Mouse (Mus musculus) embryo, embryonic 9.5 days (tissue): ENCODE data around the gene Rere.
"Not testable (repeated sequence)": the region's sequence is repeated elsewhere in the genome, so short reads cannot be mapped to it uniquely, and the experiment has no call there.

Experiments used
- DNase-seq: peaks from one replicate; pipeline ENCODE4 v3.0.0-alpha.2; 2017; ENCODE audit errors: extremely low spot score

Rere gene

GRCm38 (mm10) chr4:150254416-150254815 is 27.0 kb upstream of the Rere start:
- DNase-seq = no peak

- no peak for DNase-seq
These were observed 26.3 kb upstream of the Rere start for GRCm38 (mm10) chr4:150255181-150255580.

- peak; percentile 87 for DNase-seq
These were observed 23.9 kb upstream of the Rere start for GRCm38 (mm10) chr4:150257252-150258204.

- DNase-seq = no peak
These were observed 23.1 kb upstream of the Rere start for GRCm38 (mm10) chr4:150258388-150258787.

- DNase-seq = no peak
These were observed 21.9 kb upstream of the Rere start for GRCm38 (mm10) chr4:150259577-150259976.

GRCm38 (mm10) chr4:150260111-150260510 is 21.3 kb upstream of the Rere start:
- DNase-seq = no peak

GRCm38 (mm10) chr4:150260745-150261144 is 20.7 kb upstream of the Rere start:
- DNase-seq = no peak

- DNase-seq = no peak
These were observed 19.1 kb upstream of the Rere start for GRCm38 (mm10) chr4:150262301-150262700.

- DNase-seq = peak; percentile 45
These were observed 16.5 kb upstream of the Rere start for GRCm38 (mm10) chr4:150264903-150265302.

GRCm38 (mm10) chr4:150265471-150265870 is 16.0 kb upstream of the Rere start:
- no peak for DNase-seq

GRCm38 (mm10) chr4:150266655-150267223 is 14.7 kb upstream of the Rere start:
- no peak for DNase-seq

GRCm38 (mm10) chr4:150268674-150269653 is 12.5 kb upstream of the Rere start:
- no peak for DNase-seq

GRCm38 (mm10) chr4:150269679-150270078 is 11.8 kb upstream of the Rere start:
- DNase-seq = no peak

- not testable (repeated sequence) for DNase-seq
These were observed 10.7 kb upstream of the Rere start for GRCm38 (mm10) chr4:150270718-150271117.

- no peak for DNase-seq
These were observed 8.7 kb upstream of the Rere start for GRCm38 (mm10) chr4:150272725-150273124.

- DNase-seq = no peak
These were observed 5.9 kb upstream of the Rere start for GRCm38 (mm10) chr4:150275531-150275930.

- DNase-seq = not testable (repeated sequence)
These were observed 2.1 kb upstream of the Rere start for GRCm38 (mm10) chr4:150279336-150279735.

- DNase-seq = no peak
These were observed 1.4 kb upstream of the Rere start for GRCm38 (mm10) chr4:150280002-150280401.

- DNase-seq = peak; percentile 32
These were observed 987 bp upstream of the Rere start for GRCm38 (mm10) chr4:150280459-150280858.

- DNase-seq = peak; percentile 72
These were observed 615 bp downstream of the Rere start for GRCm38 (mm10) chr4:150281891-150282630.
